Mouse (Mus musculus) limb, embryonic 10.5 days (tissue): ENCODE measurements at regions not wholly inside any gene's neighbourhood (a gene's known extent, or its start where the extent isn't known, plus 50 kb on each side); places are given as distances from the start of the nearest gene placed in this dataset.

Experiments used
- DNase-seq: peaks from one replicate; pipeline ENCODE4 v3.0.0-alpha.2; 2017; ENCODE audit warnings: low spot score
- H3K27ac ChIP-seq: fragments of 300-500 bp; sonication (generic); 2 replicates; pipeline ENCODE4 v1.5.1; 2016; ENCODE audit warnings: mild to moderate bottlenecking
- H3K27me3 ChIP-seq: fragments of 300-500 bp; sonication (generic); 2 replicates; pipeline ENCODE4 v1.6.1; 2016; ENCODE audit warnings: low read depth, mild to moderate bottlenecking; ENCODE audit not compliant: poor library complexity, severe bottlenecking
- H3K36me3 ChIP-seq: fragments of 300-500 bp; sonication (generic); 2 replicates; pipeline ENCODE4 v1.6.1; 2016; ENCODE audit warnings: mild to moderate bottlenecking, moderate library complexity
- H3K4me1 ChIP-seq: fragments of 300-500 bp; sonication (generic); 2 replicates; pipeline ENCODE4 v1.6.1; 2016
- H3K4me3 ChIP-seq: fragments of 300-500 bp; sonication (generic); 2 replicates; pipeline ENCODE4 v1.5.1; 2016; ENCODE audit warnings: mild to moderate bottlenecking, moderate library complexity
- H3K9me3 ChIP-seq: fragments of 300-500 bp; sonication (generic); replicated peaks from 2 replicates; pipeline ENCODE4 v1.6.1; 2016; ENCODE audit warnings: mild to moderate bottlenecking
- WGBS: fragments of 180-500 bp; shearing (Covaris S2); methylation state at CpG from one replicate; pipeline ENCODE4 v1.1.7; 2016; 5-methylcytosine and 5-hydroxymethylcytosine counted together

- 51% methylated on average over 6 of the region's 6 CpGs for WGBS
- DNase-seq: no peak
- H3K27ac ChIP-seq: peak overlapping the region; percentile 71; the same call in 1 of the 2 replicates
- no peak overlapping the region for H3K4me3 ChIP-seq
- no peaks in the 10 kb centered on the region for H3K9me3 ChIP-seq
- H3K27me3 ChIP-seq: peaks cover 10% of the 10 kb centered on the region; the same call in 1 of the 2 replicates
- H3K4me1 ChIP-seq: peaks cover 52% of the 10 kb centered on the region
- H3K36me3 ChIP-seq: no peaks in the 10 kb centered on the region
Observed at GRCm38 (mm10) chr6:84272520-84273311, 264.3 kb downstream of the Dysf start.

GRCm38 (mm10) chr6:84271966-84272365 is 263.6 kb downstream of the Dysf start:
- no peak for DNase-seq
- 78% methylated on average over 6 of the region's 6 CpGs for WGBS
- no peak overlapping the region for H3K4me3 ChIP-seq
- H3K27ac ChIP-seq: no peak overlapping the region; the same call in none of the 2 replicates
- H3K4me1 ChIP-seq: peaks cover 55% of the 10 kb centered on the region
- peaks cover 10% of the 10 kb centered on the region; the same call in 1 of the 2 replicates for H3K27me3 ChIP-seq
- H3K9me3 ChIP-seq: no peaks in the 10 kb centered on the region
- no peaks in the 10 kb centered on the region for H3K36me3 ChIP-seq

GRCm38 (mm10) chr6:84271441-84271840 is 263.1 kb downstream of the Dysf start:
- no peak for DNase-seq

GRCm38 (mm10) chr6:84270518-84271165 is 262.3 kb downstream of the Dysf start:
- no peak for DNase-seq
- peaks cover 60% of the 10 kb centered on the region for H3K4me1 ChIP-seq
- H3K9me3 ChIP-seq: no peaks in the 10 kb centered on the region
- H3K27ac ChIP-seq: peak overlapping the region; percentile 61
- no peak overlapping the region for H3K4me3 ChIP-seq
- WGBS: 35% methylated on average over 12 of the region's 12 CpGs
- H3K36me3 ChIP-seq: no peaks in the 10 kb centered on the region
- peaks cover 10% of the 10 kb centered on the region; the same call in 1 of the 2 replicates for H3K27me3 ChIP-seq

More at GRCm38 (mm10) chr6:84271441-84271840, 263.1 kb downstream of the Dysf start:
- H3K27ac ChIP-seq: peak overlapping the region; percentile 44; the same call in 1 of the 2 replicates
- H3K4me1 ChIP-seq: peaks cover 56% of the 10 kb centered on the region
- H3K36me3 ChIP-seq: no peaks in the 10 kb centered on the region
- no peaks in the 10 kb centered on the region for H3K9me3 ChIP-seq
- WGBS: 80% methylated on average over 3 of the region's 3 CpGs
- no peak overlapping the region for H3K4me3 ChIP-seq
- H3K27me3 ChIP-seq: peaks cover 10% of the 10 kb centered on the region; the same call in 1 of the 2 replicates

- 90% methylated on average over 4 of the region's 4 CpGs for WGBS
- H3K4me3 ChIP-seq: no peak overlapping the region
- H3K4me1 ChIP-seq: peaks cover 63% of the 10 kb centered on the region
- H3K27ac ChIP-seq: peak overlapping the region; percentile 31; the same call in 1 of the 2 replicates
- H3K27me3 ChIP-seq: peaks cover 10% of the 10 kb centered on the region; the same call in 1 of the 2 replicates
- DNase-seq: no peak
- no peaks in the 10 kb centered on the region for H3K9me3 ChIP-seq
- H3K36me3 ChIP-seq: no peaks in the 10 kb centered on the region
Observed at GRCm38 (mm10) chr6:84269478-84269877, 261.1 kb downstream of the Dysf start.

GRCm38 (mm10) chr6:84269023-84269422 is 260.6 kb downstream of the Dysf start:
- Histone ChIP-seq H3K27me3 (peaks cover 10% of the 10 kb centered on the region; the same call in 1 of the 2 replicates), H3K9me3 (no peaks in the 10 kb centered on the region), H3K27ac (no peak overlapping the region), H3K4me1 (peaks cover 67% of the 10 kb centered on the region), H3K36me3 (no peaks in the 10 kb centered on the region), H3K4me3 (no peak overlapping the region)
- DNase-seq: no peak
- 48% methylated on average over 3 of the region's 3 CpGs for WGBS

GRCm38 (mm10) chr6:84268111-84268510 is 259.7 kb downstream of the Dysf start:
- H3K27ac ChIP-seq: peak overlapping the region; percentile 56; the same call in 1 of the 2 replicates
- DNase-seq: no peak
- no peak overlapping the region for H3K4me3 ChIP-seq
- no peaks in the 10 kb centered on the region for H3K36me3 ChIP-seq
- no peaks in the 10 kb centered on the region for H3K9me3 ChIP-seq
- peaks cover 69% of the 10 kb centered on the region for H3K4me1 ChIP-seq
- WGBS: 95% methylated on average over 4 of the region's 4 CpGs
- peaks cover 10% of the 10 kb centered on the region; the same call in 1 of the 2 replicates for H3K27me3 ChIP-seq

GRCm38 (mm10) chr6:84267526-84267925 is 259.1 kb downstream of the Dysf start:
- WGBS: 61% methylated on average over 6 of the region's 6 CpGs
- peaks cover 68% of the 10 kb centered on the region for H3K4me1 ChIP-seq
- no peak overlapping the region for H3K4me3 ChIP-seq
- H3K36me3 ChIP-seq: no peaks in the 10 kb centered on the region
- peak overlapping the region; percentile 70 for H3K27ac ChIP-seq
- H3K9me3 ChIP-seq: no peaks in the 10 kb centered on the region
- H3K27me3 ChIP-seq: peaks cover 10% of the 10 kb centered on the region; the same call in 1 of the 2 replicates
- DNase-seq: no peak

- WGBS: 32% methylated on average over 13 of the region's 13 CpGs
- H3K36me3 ChIP-seq: no peaks in the 10 kb centered on the region
- H3K27ac ChIP-seq: peak overlapping the region; percentile 70
Observed at GRCm38 (mm10) chr6:84266736-84267135, 258.3 kb downstream of the Dysf start.

GRCm38 (mm10) chr6:84264681-84265080 is 256.3 kb downstream of the Dysf start:
- Histone ChIP-seq H3K27ac (peak overlapping the region; percentile 46), H3K4me3 (no peak overlapping the region), H3K36me3 (no peaks in the 10 kb centered on the region), H3K27me3 (peaks cover 10% of the 10 kb centered on the region; the same call in 1 of the 2 replicates), H3K9me3 (no peaks in the 10 kb centered on the region), H3K4me1 (peaks cover 51% of the 10 kb centered on the region)
- WGBS: 72% methylated on average over 4 of the region's 4 CpGs
- no peak for DNase-seq

More at GRCm38 (mm10) chr6:84266736-84267135, 258.3 kb downstream of the Dysf start:
- Histone ChIP-seq H3K9me3 (no peaks in the 10 kb centered on the region), H3K4me3 (no peak overlapping the region), H3K4me1 (peaks cover 65% of the 10 kb centered on the region), H3K27me3 (peaks cover 10% of the 10 kb centered on the region; the same call in 1 of the 2 replicates)
- DNase-seq: no peak

- no peak for DNase-seq
Observed at GRCm38 (mm10) chr6:84263686-84264085, 255.3 kb downstream of the Dysf start.

GRCm38 (mm10) chr6:84262766-84263165 is 254.4 kb downstream of the Dysf start:
- 0 out of 2 replicates have a peak, but pooled peaks cover under 1% of the 10 kb centered on the region for H3K27me3 ChIP-seq
- DNase-seq: no peak
- no peak overlapping the region for H3K4me3 ChIP-seq
- no peaks in the 10 kb centered on the region for H3K9me3 ChIP-seq
- H3K27ac ChIP-seq: peak overlapping the region; percentile 54
- WGBS: 42% methylated on average over 6 of the region's 6 CpGs
- H3K4me1 ChIP-seq: peaks cover 47% of the 10 kb centered on the region
- no peaks in the 10 kb centered on the region for H3K36me3 ChIP-seq

More at GRCm38 (mm10) chr6:84263686-84264085, 255.3 kb downstream of the Dysf start:
- H3K4me1 ChIP-seq: peaks cover 50% of the 10 kb centered on the region
- H3K9me3 ChIP-seq: no peaks in the 10 kb centered on the region
- H3K27ac ChIP-seq: peak overlapping the region; percentile 46
- H3K27me3 ChIP-seq: peaks cover 10% of the 10 kb centered on the region; the same call in 1 of the 2 replicates
- 47% methylated on average over 2 of the region's 2 CpGs for WGBS
- H3K4me3 ChIP-seq: no peak overlapping the region
- no peaks in the 10 kb centered on the region for H3K36me3 ChIP-seq

- WGBS: 90% methylated on average over 3 of the region's 3 CpGs
- H3K4me3 ChIP-seq: no peak overlapping the region
- H3K9me3 ChIP-seq: no peaks in the 10 kb centered on the region
- peaks cover 34% of the 10 kb centered on the region for H3K4me1 ChIP-seq
- no peak for DNase-seq
- no peaks in the 10 kb centered on the region for H3K27me3 ChIP-seq
- H3K27ac ChIP-seq: peak overlapping the region; percentile 64
- H3K36me3 ChIP-seq: no peaks in the 10 kb centered on the region
Observed at GRCm38 (mm10) chr6:84261483-84261882, 253.1 kb downstream of the Dysf start.
